Mouse (Mus musculus) thymus, adult 2 months (tissue): Measurements from ENCODE around the gene Rorc.

ENCODE experiments used
- CTCF ChIP-seq: fragments of 200-500 bp; IDR thresholded peaks from 2 replicates; pipeline ENCODE4 v1.5.1; 2012; ENCODE audit warnings: mild to moderate bottlenecking, control low read depth, low read length, moderate library complexity, borderline replicate concordance; ENCODE audit not compliant: control insufficient read depth, poor library complexity, insufficient read depth; ENCODE audit errors: extremely low read depth
- POLR2A ChIP-seq: fragments of 200-500 bp; IDR thresholded peaks from 2 replicates; pipeline ENCODE4 v1.6.1; 2012; ENCODE audit warnings: mild to moderate bottlenecking, low read length, control low read depth, moderate library complexity; ENCODE audit not compliant: control insufficient read depth, poor library complexity, insufficient read depth; ENCODE audit errors: extremely low read depth

DNA sequence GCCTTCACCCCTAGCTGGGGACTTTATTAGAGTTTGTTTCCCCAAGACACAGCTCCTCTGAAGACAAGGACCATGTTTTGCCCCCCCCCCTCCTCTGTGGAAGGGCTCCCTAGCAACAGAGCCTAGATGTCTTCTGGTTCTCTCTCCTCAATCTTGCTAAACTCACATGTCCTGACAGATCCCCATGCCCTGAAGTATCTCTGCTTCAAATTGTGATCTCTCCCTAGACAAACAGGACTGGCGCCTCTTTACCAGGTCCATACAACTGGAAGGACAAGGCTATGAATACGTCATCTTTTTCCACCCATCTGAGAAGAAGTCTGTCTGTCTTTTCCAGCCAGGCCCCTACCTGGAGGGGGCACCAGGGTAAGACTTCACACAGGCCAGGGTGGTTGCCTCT lies 28.4 kb upstream of the Rorc start:
- TF ChIP-seq POLR2A (no peak), CTCF (no peak)
